Mouse (Mus musculus): ENCODE measurements around the gene Foxn3. TPM values are rescaled to one million over a fixed set of nuclear protein-coding genes. Genes with fewer than 3 reads are reported as not detected.

Foxn3 gene
- polyA plus RNA-seq, 1 experiment from 2014 or later: 81.4 TPM

DNA sequence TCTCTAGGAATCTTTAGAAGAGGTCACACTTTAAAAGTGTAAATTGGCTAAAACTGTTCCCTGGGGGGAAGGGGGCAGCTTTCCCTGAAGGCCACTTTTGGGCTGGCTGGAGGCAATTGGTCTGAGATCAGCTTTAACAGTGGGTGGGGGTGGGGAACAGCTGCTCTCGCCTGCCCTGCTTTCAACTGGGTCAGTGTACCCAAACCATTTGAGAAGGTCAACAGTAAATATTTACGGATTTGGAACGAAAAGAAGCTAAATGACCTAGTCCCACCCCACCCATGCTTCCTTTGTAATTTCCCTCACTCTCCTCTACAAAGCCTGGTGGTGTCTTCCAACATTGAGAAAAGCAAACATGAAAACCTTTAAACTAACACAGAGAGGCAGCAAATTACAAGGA, 221.2 kb downstream of the Foxn3 start:
- H3K27ac ChIP-seq (replicated peaks; ENCODE audit: low read depth, low read length): no peak overlapping the region; the same call in 1 of the 2 replicates
- H3K9me3 ChIP-seq (ENCODE audit: control insufficient read depth, low read length): no peaks in the 10 kb centered on the region
- H3K4me2 ChIP-seq (ENCODE audit: low read length): no peak overlapping the region
- H3K36me3 ChIP-seq (ENCODE audit: control insufficient read depth, insufficient read depth, low read length): no peaks in the 10 kb centered on the region
- no peak overlapping the region for H3K9ac ChIP-seq (replicated peaks; ENCODE audit: low read length)
- ATAC-seq (ENCODE audit: low FRiP score, low TSS enrichment): no peak
- H3K4me1 ChIP-seq (ENCODE audit: control insufficient read depth, insufficient read depth, low read length): peaks cover 56% of the 10 kb centered on the region
- H3K27me3 ChIP-seq (ENCODE audit: control insufficient read depth, insufficient read depth, low read length): no peaks in the 10 kb centered on the region
- no peak for DNase-seq
- 7% methylated on average over 3 of the region's 3 CpGs for WGBS
- H3K4me3 ChIP-seq (replicated peaks; ENCODE audit: low read depth, low read length): no peak overlapping the region

GRCm38 (mm10) chr12:99341751-99342150, 221.6 kb downstream of the Foxn3 start:
- DNase-seq (no peak), ATAC-seq (ENCODE audit: low FRiP score, low TSS enrichment) (no peak)
- H3K4me3 ChIP-seq (replicated peaks; ENCODE audit: low read depth, low read length): no peak overlapping the region
- no peaks in the 10 kb centered on the region for H3K27me3 ChIP-seq (ENCODE audit: control insufficient read depth, insufficient read depth, low read length)
- H3K9ac ChIP-seq (replicated peaks; ENCODE audit: low read length): no peak overlapping the region
- peaks cover 59% of the 10 kb centered on the region for H3K4me1 ChIP-seq (ENCODE audit: control insufficient read depth, insufficient read depth, low read length)
- WGBS: 18% methylated on average over 7 of the region's 7 CpGs
- H3K4me2 ChIP-seq (ENCODE audit: low read length): no peak overlapping the region
- peak overlapping the region; percentile 15; the same call in 1 of the 2 replicates for H3K27ac ChIP-seq (replicated peaks; ENCODE audit: low read depth, low read length)
- no peaks in the 10 kb centered on the region for H3K9me3 ChIP-seq (ENCODE audit: control insufficient read depth, low read length)
- no peaks in the 10 kb centered on the region for H3K36me3 ChIP-seq (ENCODE audit: control insufficient read depth, insufficient read depth, low read length)

- Histone ChIP-seq H3K36me3 (ENCODE audit: control insufficient read depth, insufficient read depth, low read length) (no peaks in the 10 kb centered on the region), H3K4me1 (ENCODE audit: control insufficient read depth, insufficient read depth, low read length) (peaks cover 69% of the 10 kb centered on the region), H3K9ac (replicated peaks; ENCODE audit: low read length) (no peak overlapping the region), H3K4me2 (ENCODE audit: low read length) (peak overlapping the region; percentile 28), H3K27ac (replicated peaks; ENCODE audit: low read depth, low read length) (peak overlapping the region; percentile 93), H3K27me3 (ENCODE audit: control insufficient read depth, insufficient read depth, low read length) (no peaks in the 10 kb centered on the region), H3K9me3 (ENCODE audit: control insufficient read depth, low read length) (no peaks in the 10 kb centered on the region), H3K4me3 (replicated peaks; ENCODE audit: low read depth, low read length) (0 out of 2 replicates have a peak overlapping the region, but pooled peaks have one; percentile 9)
- peak; percentile 37 for DNase-seq
- no peak for ATAC-seq (ENCODE audit: low FRiP score, low TSS enrichment)
- WGBS: 58% methylated on average over 13 of the region's 13 CpGs
Measured at GRCm38 (mm10) chr12:99340418-99341182, 222.8 kb downstream of the Foxn3 start.

GRCm38 (mm10) chr12:99339640-99340325, 223.6 kb downstream of the Foxn3 start:
- Histone ChIP-seq H3K9ac (replicated peaks; ENCODE audit: low read length) (no peak overlapping the region), H3K27ac (replicated peaks; ENCODE audit: low read depth, low read length) (peak overlapping the region; percentile 93), H3K4me3 (replicated peaks; ENCODE audit: low read depth, low read length) (0 out of 2 replicates have a peak overlapping the region, but pooled peaks have one; percentile 9), H3K27me3 (ENCODE audit: control insufficient read depth, insufficient read depth, low read length) (no peaks in the 10 kb centered on the region), H3K9me3 (ENCODE audit: control insufficient read depth, low read length) (no peaks in the 10 kb centered on the region), H3K4me1 (ENCODE audit: control insufficient read depth, insufficient read depth, low read length) (peaks cover 72% of the 10 kb centered on the region), H3K4me2 (ENCODE audit: low read length) (peak overlapping the region; percentile 28), H3K36me3 (ENCODE audit: control insufficient read depth, insufficient read depth, low read length) (no peaks in the 10 kb centered on the region)
- whole genome bisulfite sequencing: 8% methylated on average over 11 of the region's 11 CpGs
- DNase-seq (peak; percentile 96), ATAC-seq (ENCODE audit: low FRiP score, low TSS enrichment) (peak; percentile 92)

DNA sequence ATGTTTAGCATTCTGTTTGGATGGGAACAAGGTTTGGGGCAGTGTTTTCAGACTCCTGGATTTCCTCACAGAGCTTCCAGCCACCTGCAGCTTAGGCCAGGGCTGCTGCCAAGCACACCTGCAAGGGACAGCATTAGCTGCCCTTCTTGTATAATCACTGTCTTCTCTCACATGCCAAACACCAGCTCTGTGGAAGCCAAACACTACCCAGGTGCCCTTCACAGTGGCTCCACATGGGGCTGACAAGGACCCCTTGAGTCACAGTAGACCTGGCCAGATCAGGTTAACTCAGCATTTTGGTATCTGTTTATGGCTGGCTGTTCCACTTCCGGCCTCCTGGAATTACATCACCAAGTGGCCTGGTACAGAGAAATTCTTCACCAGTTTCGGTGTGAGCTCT, 224.6 kb downstream of the Foxn3 start:
- H3K36me3 ChIP-seq (ENCODE audit: control insufficient read depth, insufficient read depth, low read length): no peaks in the 10 kb centered on the region
- no peak overlapping the region for H3K4me2 ChIP-seq (ENCODE audit: low read length)
- H3K4me1 ChIP-seq (ENCODE audit: control insufficient read depth, insufficient read depth, low read length): peaks cover 78% of the 10 kb centered on the region
- 94% methylated on average over 2 of the region's 2 CpGs for whole genome bisulfite sequencing
- no peaks in the 10 kb centered on the region for H3K27me3 ChIP-seq (ENCODE audit: control insufficient read depth, insufficient read depth, low read length)
- H3K9ac ChIP-seq (replicated peaks; ENCODE audit: low read length): no peak overlapping the region
- H3K9me3 ChIP-seq (ENCODE audit: control insufficient read depth, low read length): no peaks in the 10 kb centered on the region
- no peak for ATAC-seq (ENCODE audit: low FRiP score, low TSS enrichment)
- no peak for DNase-seq
- no peak overlapping the region for H3K4me3 ChIP-seq (replicated peaks; ENCODE audit: low read depth, low read length)
- H3K27ac ChIP-seq (replicated peaks; ENCODE audit: low read depth, low read length): peak overlapping the region; percentile 93

GRCm38 (mm10) chr12:99337171-99337435, 226.3 kb downstream of the Foxn3 start:
- Histone ChIP-seq H3K36me3 (ENCODE audit: control insufficient read depth, insufficient read depth, low read length) (no peaks in the 10 kb centered on the region), H3K4me3 (replicated peaks; ENCODE audit: low read depth, low read length) (no peak overlapping the region), H3K4me1 (ENCODE audit: control insufficient read depth, insufficient read depth, low read length) (peaks cover 84% of the 10 kb centered on the region), H3K9me3 (ENCODE audit: control insufficient read depth, low read length) (no peaks in the 10 kb centered on the region), H3K9ac (replicated peaks; ENCODE audit: low read length) (no peak overlapping the region), H3K4me2 (ENCODE audit: low read length) (no peak overlapping the region), H3K27me3 (ENCODE audit: control insufficient read depth, insufficient read depth, low read length) (no peaks in the 10 kb centered on the region), H3K27ac (replicated peaks; ENCODE audit: low read depth, low read length) (peak overlapping the region; percentile 32; the same call in 1 of the 2 replicates)
- DNase-seq: no peak
- 90% methylated on average over 3 of the region's 3 CpGs for WGBS
- no peak for ATAC-seq (ENCODE audit: low FRiP score, low TSS enrichment)

GRCm38 (mm10) chr12:99336349-99337170, 226.8 kb downstream of the Foxn3 start:
- H3K27ac ChIP-seq (replicated peaks; ENCODE audit: low read depth, low read length): peak overlapping the region; percentile 32
- 30% methylated on average over 12 of the region's 12 CpGs for WGBS
- no peaks in the 10 kb centered on the region for H3K27me3 ChIP-seq (ENCODE audit: control insufficient read depth, insufficient read depth, low read length)
- H3K4me2 ChIP-seq (ENCODE audit: low read length): no peak overlapping the region
- H3K9me3 ChIP-seq (ENCODE audit: control insufficient read depth, low read length): no peaks in the 10 kb centered on the region
- H3K4me1 ChIP-seq (ENCODE audit: control insufficient read depth, insufficient read depth, low read length): peaks cover 83% of the 10 kb centered on the region
- no peak overlapping the region for H3K4me3 ChIP-seq (replicated peaks; ENCODE audit: low read depth, low read length)
- H3K36me3 ChIP-seq (ENCODE audit: control insufficient read depth, insufficient read depth, low read length): no peaks in the 10 kb centered on the region
- DNase-seq (peak; percentile 57), ATAC-seq (ENCODE audit: low FRiP score, low TSS enrichment) (no peak)
- no peak overlapping the region for H3K9ac ChIP-seq (replicated peaks; ENCODE audit: low read length)

GRCm38 (mm10) chr12:99335628-99336027, 227.8 kb downstream of the Foxn3 start:
- ATAC-seq (ENCODE audit: low FRiP score, low TSS enrichment) (no peak), DNase-seq (no peak)
- Histone ChIP-seq H3K9me3 (ENCODE audit: control insufficient read depth, low read length) (no peaks in the 10 kb centered on the region), H3K4me2 (ENCODE audit: low read length) (no peak overlapping the region), H3K4me3 (replicated peaks; ENCODE audit: low read depth, low read length) (no peak overlapping the region), H3K4me1 (ENCODE audit: control insufficient read depth, insufficient read depth, low read length) (peaks cover 79% of the 10 kb centered on the region), H3K27ac (replicated peaks; ENCODE audit: low read depth, low read length) (no peak overlapping the region), H3K9ac (replicated peaks; ENCODE audit: low read length) (no peak overlapping the region), H3K27me3 (ENCODE audit: control insufficient read depth, insufficient read depth, low read length) (no peaks in the 10 kb centered on the region), H3K36me3 (ENCODE audit: control insufficient read depth, insufficient read depth, low read length) (no peaks in the 10 kb centered on the region)
- 90% methylated on average over 9 of the region's 9 CpGs for WGBS

All from midbrain, embryonic 14.5 days (tissue).